Mouse (Mus musculus): ENCODE data around the gene Gm10320.

The Gm10320 gene

GRCm38 (mm10) chr13:98491909-98492308 is at the start of gene Gm10320:
Gm10320 (minus strand) TSS chr13:98492001.
- no peak for DNase-seq (ENCODE audit: inconsistent age in 2 of 2, low spot score in 1 of 2)

GRCm38 (mm10) chr13:98541601-98542000 is 49.8 kb upstream of the Gm10320 start:
- DNase-seq (ENCODE audit: inconsistent age in 2 of 2, low spot score in 1 of 2) = no peak

GRCm38 (mm10) chr13:98540206-98540605 is 48.4 kb upstream of the Gm10320 start:
- no peak for DNase-seq (ENCODE audit: inconsistent age in 2 of 2, low spot score in 1 of 2)

- no peak for DNase-seq (ENCODE audit: inconsistent age in 2 of 2, low spot score in 1 of 2)
Observed at GRCm38 (mm10) chr13:98539311-98539710, 47.5 kb upstream of the Gm10320 start.

- DNase-seq (ENCODE audit: inconsistent age in 2 of 2, low spot score in 1 of 2) = no peak
Observed at GRCm38 (mm10) chr13:98538587-98538986, 46.8 kb upstream of the Gm10320 start.

GRCm38 (mm10) chr13:98534913-98535262 is 43.1 kb upstream of the Gm10320 start:
- DNase-seq (ENCODE audit: inconsistent age in 2 of 2, low spot score in 1 of 2) = no peak

- DNase-seq (ENCODE audit: inconsistent age in 2 of 2, low spot score in 1 of 2) = peak; percentile 69 to 87
Observed at GRCm38 (mm10) chr13:98534190-98534912, 42.5 kb upstream of the Gm10320 start.

GRCm38 (mm10) chr13:98533415-98533814 is 41.6 kb upstream of the Gm10320 start:
- no peak for DNase-seq (ENCODE audit: inconsistent age in 2 of 2, low spot score in 1 of 2)

GRCm38 (mm10) chr13:98532699-98533375 is 41.0 kb upstream of the Gm10320 start:
- DNase-seq (ENCODE audit: inconsistent age in 2 of 2, low spot score in 1 of 2) = no peak

- no peak for DNase-seq (ENCODE audit: inconsistent age in 2 of 2, low spot score in 1 of 2)
Observed at GRCm38 (mm10) chr13:98531976-98532375, 40.2 kb upstream of the Gm10320 start.

GRCm38 (mm10) chr13:98531306-98531705 is 39.5 kb upstream of the Gm10320 start:
- DNase-seq (ENCODE audit: inconsistent age in 2 of 2, low spot score in 1 of 2) = no peak

GRCm38 (mm10) chr13:98523719-98524316 is 32.0 kb upstream of the Gm10320 start:
- DNase-seq (ENCODE audit: inconsistent age in 2 of 2, low spot score in 1 of 2) = no peak

- no peak for DNase-seq (ENCODE audit: inconsistent age in 2 of 2, low spot score in 1 of 2)
Observed at GRCm38 (mm10) chr13:98518341-98518740, 26.5 kb upstream of the Gm10320 start.

GRCm38 (mm10) chr13:98517666-98518065 is 25.9 kb upstream of the Gm10320 start:
- no peak for DNase-seq (ENCODE audit: inconsistent age in 2 of 2, low spot score in 1 of 2)

GRCm38 (mm10) chr13:98516985-98517384 is 25.2 kb upstream of the Gm10320 start:
- DNase-seq (ENCODE audit: inconsistent age in 2 of 2, low spot score in 1 of 2) = no peak

GRCm38 (mm10) chr13:98512066-98512465 is 20.3 kb upstream of the Gm10320 start:
- no peak for DNase-seq (ENCODE audit: inconsistent age in 2 of 2, low spot score in 1 of 2)

- DNase-seq (ENCODE audit: inconsistent age in 2 of 2, low spot score in 1 of 2) = no peak
Observed at GRCm38 (mm10) chr13:98507656-98508055, 15.9 kb upstream of the Gm10320 start.

- no peak for DNase-seq (ENCODE audit: inconsistent age in 2 of 2, low spot score in 1 of 2)
Observed at GRCm38 (mm10) chr13:98506496-98506895, 14.7 kb upstream of the Gm10320 start.

GRCm38 (mm10) chr13:98505989-98506388 is 14.2 kb upstream of the Gm10320 start:
- no peak for DNase-seq (ENCODE audit: inconsistent age in 2 of 2, low spot score in 1 of 2)

GRCm38 (mm10) chr13:98505489-98505857 is 13.7 kb upstream of the Gm10320 start:
- no peak for DNase-seq (ENCODE audit: inconsistent age in 2 of 2, low spot score in 1 of 2)

GRCm38 (mm10) chr13:98504661-98505488 is 13.1 kb upstream of the Gm10320 start:
- peak; percentile 10 to 46 for DNase-seq (ENCODE audit: inconsistent age in 2 of 2, low spot score in 1 of 2)
